Comparison of ENCODE assay signal across 8 mouse cellular contexts in genomic region chr2:157426171-157426570, GRCm38 (mm10). TPM values are rescaled to one million over a fixed set of nuclear protein-coding genes. Genes with fewer than 3 reads are reported as not detected.
A peak's percentile ranks its signal among the peaks of the same experiment; 100 is the strongest.
DNase-seq lines count a peak whose midpoint lies in the region; ATAC-seq and TF ChIP-seq lines count a peak whose summit lies in the region.

No protein-coding gene starts in this region.

- peaks cover 32% of the 10 kb centered on the region for H3K4me1 ChIP-seq in midbrain, embryonic 11.5 days (ENCODE audit: control insufficient read depth, insufficient read depth, low read length)
- H3K4me1 ChIP-seq in midbrain, embryonic 10.5 days: peaks cover 72% of the 10 kb centered on the region
- H3K4me1 ChIP-seq in forebrain, embryonic 16.5 days (replicated peaks; ENCODE audit: control insufficient read depth, insufficient read depth, low read length): peaks cover 46% of the 10 kb centered on the region
- peaks cover 5% of the 10 kb centered on the region for H3K4me1 ChIP-seq in stomach, postnatal 0 days (replicated peaks; ENCODE audit: control insufficient read depth, insufficient read depth)

- H3K27ac ChIP-seq in midbrain, embryonic 11.5 days (ENCODE audit: low read depth, low read length): no peak overlapping the region
- no peak overlapping the region for H3K27ac ChIP-seq in midbrain, embryonic 10.5 days (replicated peaks)
- H3K27ac ChIP-seq in forebrain, embryonic 16.5 days (ENCODE audit: low read length): no peak overlapping the region
- H3K27ac ChIP-seq in stomach, postnatal 0 days (replicated peaks): peak overlapping the region; percentile 98

- TF ChIP-seq CTCF in stomach, postnatal 0 days (IDR thresholded peaks at IDR 0.05; ENCODE audit: low read depth): no peak

- 79% methylated on average over 6 of the region's 6 CpGs for WGBS in midbrain, embryonic 11.5 days
- 78% methylated on average over 6 of the region's 6 CpGs for WGBS in midbrain, embryonic 10.5 days
- WGBS in forebrain, embryonic 16.5 days: 75% methylated on average over 6 of the region's 6 CpGs
- 64% methylated on average over 6 of the region's 6 CpGs for WGBS in stomach, postnatal 0 days

- peak; percentile 85 for DNase-seq in midbrain, embryonic 11.5 days (ENCODE audit: low spot score, missing footprints)
- no peak for DNase-seq in midbrain, embryonic 10.5 days (ENCODE audit: low spot score)
- peak; percentile 55 for DNase-seq in kidney, postnatal 14 days
- peak; percentile 45 for DNase-seq in stomach, postnatal 0 days (ENCODE audit: low spot score)
- DNase-seq in frontal cortex, postnatal 36 days (ENCODE audit: low spot score in 2 of 2): no peak
- DNase-seq in thymus, postnatal 0 days (ENCODE audit: low spot score): no peak

- H3K9me3 ChIP-seq in midbrain, embryonic 11.5 days (ENCODE audit: control insufficient read depth, low read length): no peaks in the 10 kb centered on the region
- no peaks in the 10 kb centered on the region for H3K9me3 ChIP-seq in midbrain, embryonic 10.5 days (replicated peaks)
- no peaks in the 10 kb centered on the region for H3K9me3 ChIP-seq in forebrain, embryonic 16.5 days (ENCODE audit: control insufficient read depth, low read length)
- no peaks in the 10 kb centered on the region for H3K9me3 ChIP-seq in stomach, postnatal 0 days (ENCODE audit: control insufficient read depth, low read length)

- no peak overlapping the region for H3K9ac ChIP-seq in midbrain, embryonic 11.5 days (ENCODE audit: low read length)
- H3K9ac ChIP-seq in forebrain, embryonic 16.5 days (replicated peaks; ENCODE audit: low read depth, low read length): no peak overlapping the region
- H3K9ac ChIP-seq in stomach, postnatal 0 days (ENCODE audit: low read length): peak overlapping the region; percentile 35; the same call in 1 of the 2 replicates

- H3K27me3 ChIP-seq in midbrain, embryonic 11.5 days (ENCODE audit: control insufficient read depth, insufficient read depth, low read length): no peaks in the 10 kb centered on the region; the same call in 1 of the 2 replicates
- peaks cover 21% of the 10 kb centered on the region for H3K27me3 ChIP-seq in midbrain, embryonic 10.5 days (ENCODE audit: low read depth, poor library complexity, severe bottlenecking)
- H3K27me3 ChIP-seq in forebrain, embryonic 16.5 days (replicated peaks; ENCODE audit: control insufficient read depth, insufficient read depth, low read length): no peaks in the 10 kb centered on the region
- no peaks in the 10 kb centered on the region for H3K27me3 ChIP-seq in stomach, postnatal 0 days (ENCODE audit: control insufficient read depth, insufficient read depth, low read length)

- ATAC-seq in midbrain, embryonic 11.5 days (ENCODE audit: low FRiP score): no peak
- ATAC-seq in forebrain, embryonic 16.5 days: no peak
- no peak for ATAC-seq in stomach, postnatal 0 days (ENCODE audit: low FRiP score, low TSS enrichment)
- no peak for ATAC-seq in cerebellum, adult (ENCODE audit: insufficient number of reproducible peaks, low FRiP score, low TSS enrichment)

- peaks cover 2% of the 10 kb centered on the region; the same call in 1 of the 2 replicates for H3K36me3 ChIP-seq in midbrain, embryonic 11.5 days (ENCODE audit: control insufficient read depth, insufficient read depth, low read length)
- peaks cover 39% of the 10 kb centered on the region for H3K36me3 ChIP-seq in midbrain, embryonic 10.5 days
- no peaks in the 10 kb centered on the region for H3K36me3 ChIP-seq in forebrain, embryonic 16.5 days (ENCODE audit: control insufficient read depth, insufficient read depth)
- peaks cover 6% of the 10 kb centered on the region; the same call in 1 of the 2 replicates for H3K36me3 ChIP-seq in stomach, postnatal 0 days (ENCODE audit: control insufficient read depth, insufficient read depth, low read length)

- no peak for TF ChIP-seq EP300 in stomach, postnatal 0 days (optimal IDR thresholded peaks at IDR 0.05)

- H3K4me2 ChIP-seq in midbrain, embryonic 11.5 days: no peak overlapping the region
- peak overlapping the region; percentile 75; the same call in 1 of the 2 replicates for H3K4me2 ChIP-seq in forebrain, embryonic 16.5 days (ENCODE audit: low read length)
- H3K4me2 ChIP-seq in stomach, postnatal 0 days (replicated peaks; ENCODE audit: low read depth): peak overlapping the region; percentile 91; the same call in 1 of the 2 replicates

- H3K4me3 ChIP-seq in midbrain, embryonic 11.5 days (ENCODE audit: low read depth, low read length): no peak overlapping the region
- H3K4me3 ChIP-seq in midbrain, embryonic 10.5 days: no peak overlapping the region
- H3K4me3 ChIP-seq in forebrain, embryonic 16.5 days (replicated peaks; ENCODE audit: low read length): no peak overlapping the region
- H3K4me3 ChIP-seq in stomach, postnatal 0 days (ENCODE audit: low read depth, low read length): no peak overlapping the region

RNA-seq across cellular contexts. Expression of gene Src, which starts 7.9 kb away (rescaled TPM):
- 11.2 and 14.0 TPM in 2 replicates for polyA plus RNA-seq in midbrain, embryonic 11.5 days (2014; fragmentation: Nextera tagmentation; extraction: Ambion mirVana)
- 16.1 and 19.3 TPM in 2 replicates for polyA plus RNA-seq in midbrain, embryonic 10.5 days (2016; fragmentation: Nextera tagmentation; extraction: Ambion mirVana)
- polyA plus RNA-seq in forebrain, embryonic 16.5 days (2015; fragmentation: Nextera tagmentation; extraction: Ambion mirVana): 32.2 and 36.6 TPM in 2 replicates
- polyA plus RNA-seq in stomach, postnatal 0 days (2015; fragmentation: Nextera tagmentation; extraction: Ambion mirVana): 12.0 and 12.9 TPM in 2 replicates
- 5.3 and 5.9 TPM in 2 replicates for polyA plus RNA-seq in thymus, postnatal 0 days (2015; fragmentation: Nextera tagmentation; extraction: Ambion mirVana)

RNA-seq across cellular contexts. Expression of gene Manbal, which starts 58.8 kb away (rescaled TPM):
- polyA plus RNA-seq in midbrain, embryonic 11.5 days (2014; fragmentation: Nextera tagmentation; extraction: Ambion mirVana): 34.7 and 35.9 TPM in 2 replicates
- 68.8 and 75.6 TPM in 2 replicates for polyA plus RNA-seq in midbrain, embryonic 10.5 days (2016; fragmentation: Nextera tagmentation; extraction: Ambion mirVana)
- polyA plus RNA-seq in forebrain, embryonic 16.5 days (2015; fragmentation: Nextera tagmentation; extraction: Ambion mirVana): 97.5 and 105 TPM in 2 replicates
- polyA plus RNA-seq in stomach, postnatal 0 days (2015; fragmentation: Nextera tagmentation; extraction: Ambion mirVana): 68.8 and 68.9 TPM in 2 replicates
- polyA plus RNA-seq in thymus, postnatal 0 days (2015; fragmentation: Nextera tagmentation; extraction: Ambion mirVana): 63.8 and 73.4 TPM in 2 replicates

Comparison
In these comparisons a context has a peak if more than half of its experiments do, and no peak if none do; other contexts are left out.
1. DNase-seq: peak in midbrain, embryonic 11.5 days (single experiment), kidney, postnatal 14 days (single experiment) and stomach, postnatal 0 days (single experiment); none in midbrain, embryonic 10.5 days (single experiment), frontal cortex, postnatal 36 days (0 of 2) and thymus, postnatal 0 days (single experiment).